Mouse (Mus musculus) lung, postnatal 25 days (tissue): Measurements from ENCODE around the gene Atxn7.
"Not testable (repeated sequence)": the region's sequence is repeated elsewhere in the genome, so short reads cannot be mapped to it uniquely, and the experiment has no call there.

ENCODE experiments used
- DNase-seq: peaks from one replicate; pipeline ENCODE4 v3.0.0; 2022; ENCODE audit warnings: low spot score

Atxn7 gene

GRCm38 (mm10) chr14:13988397-13988796 is 27.2 kb downstream of the Atxn7 start:
- DNase-seq = no peak

DNA sequence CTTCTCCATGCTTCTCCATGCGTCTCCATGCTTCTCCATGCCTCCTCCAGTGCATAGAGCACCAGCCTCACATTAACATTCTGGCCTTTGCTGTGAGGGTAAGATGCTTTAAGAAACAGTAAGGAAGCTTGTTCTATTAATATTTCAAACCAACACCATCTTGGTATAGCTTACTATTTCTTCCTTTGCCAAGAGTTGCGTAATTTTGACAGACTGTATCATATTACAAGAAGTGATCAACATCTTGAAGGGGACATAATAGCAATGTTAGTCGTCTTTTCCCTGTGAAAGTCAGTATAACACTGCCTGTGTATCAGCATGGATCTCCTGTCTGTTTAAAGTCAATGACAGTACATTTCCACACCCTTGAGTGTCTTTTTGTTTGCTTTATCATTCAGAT is 29.5 kb downstream of the Atxn7 start:
- DNase-seq = no peak

DNA sequence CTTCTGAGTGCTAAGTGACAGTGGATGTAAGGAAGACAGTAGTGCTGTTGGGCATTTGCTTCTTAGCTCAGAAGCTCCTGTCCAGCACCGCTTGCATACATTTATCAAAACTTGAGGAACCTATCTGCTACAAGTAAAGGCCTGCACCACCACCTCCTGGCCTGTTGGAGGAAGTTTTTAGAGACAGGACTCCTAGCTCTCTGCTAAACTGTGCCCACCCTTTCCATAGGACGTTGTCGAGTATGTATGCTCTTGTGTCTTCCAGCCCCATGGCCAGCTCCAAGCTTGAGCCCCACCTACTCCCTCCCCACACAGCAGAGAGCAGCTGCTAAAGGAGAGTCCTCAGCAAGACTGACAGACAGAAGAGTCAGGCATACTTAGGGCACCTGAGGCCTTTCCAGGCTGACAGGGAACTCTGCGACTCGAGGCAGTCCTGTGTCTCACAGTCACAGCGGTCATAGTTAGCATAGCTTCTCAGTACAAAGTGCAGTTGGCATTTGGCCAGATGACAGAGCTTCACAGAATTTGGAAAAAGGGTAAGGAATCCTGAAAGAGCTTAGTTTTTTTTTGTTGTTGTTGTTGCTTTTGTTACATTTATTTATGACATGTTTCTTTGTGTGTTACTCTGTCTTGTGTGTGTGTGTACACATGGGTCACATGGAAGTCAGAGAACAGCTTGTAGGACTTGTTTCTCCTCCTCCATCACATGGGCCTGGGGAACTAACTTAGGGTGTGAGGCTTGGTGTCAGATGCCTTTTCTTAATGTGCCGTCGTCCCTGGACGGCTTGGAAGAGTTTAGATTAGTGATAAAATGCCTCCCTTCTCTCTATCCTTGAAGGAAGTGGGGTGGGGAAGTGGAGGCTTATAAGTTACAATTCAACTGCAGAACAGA is 34.2 kb downstream of the Atxn7 start:
- DNase-seq = no peak

DNA sequence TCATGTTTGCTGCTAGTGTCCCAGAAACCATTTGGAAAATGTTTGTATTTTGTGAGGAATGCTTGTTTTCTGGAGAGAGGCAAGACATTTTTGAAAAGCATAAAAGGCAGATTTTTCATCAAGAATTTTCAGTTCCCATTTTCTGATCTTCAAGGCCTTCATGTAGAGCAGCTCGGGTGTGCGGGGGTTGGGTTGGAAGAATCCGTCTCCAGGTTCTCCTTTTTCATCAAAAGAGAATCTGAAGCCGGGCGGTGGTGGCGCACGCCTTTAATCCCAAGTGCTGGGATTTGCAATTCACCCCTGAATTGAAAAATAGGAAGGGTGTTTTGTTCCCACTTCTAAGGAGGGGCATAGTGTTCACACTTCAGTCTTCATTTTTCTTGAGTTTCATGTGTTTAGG is 41.5 kb downstream of the Atxn7 start:
- no peak for DNase-seq

GRCm38 (mm10) chr14:14009712-14010111 is 48.5 kb downstream of the Atxn7 start:
- no peak for DNase-seq

GRCm38 (mm10) chr14:14012383-14013251 is 51.4 kb downstream of the Atxn7 start:
- DNase-seq = peak; percentile 91

DNA sequence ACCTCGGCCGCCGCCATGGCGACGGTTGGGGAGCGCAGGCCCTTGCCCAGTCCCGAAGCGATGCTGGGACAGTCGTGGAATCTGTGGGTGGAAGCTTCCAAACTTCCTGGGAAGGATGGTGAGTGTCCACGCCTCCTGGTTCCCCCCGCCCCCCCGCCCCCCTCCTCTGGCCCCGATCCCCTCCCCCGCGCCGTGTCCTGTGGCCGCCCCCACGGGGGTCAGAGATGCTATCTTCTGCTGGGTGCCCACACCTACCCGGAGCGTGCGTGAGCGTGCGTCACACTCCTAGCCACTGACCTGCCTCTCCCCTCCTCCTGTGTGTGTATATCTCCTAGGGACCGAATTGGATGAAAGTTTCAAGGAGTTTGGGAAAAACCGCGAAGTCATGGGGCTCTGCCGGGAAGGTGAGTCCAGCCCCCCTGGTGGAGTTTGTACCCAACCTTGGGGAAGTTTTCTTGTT is 52.0 kb downstream of the Atxn7 start:
- peak; percentile 33 for DNase-seq

GRCm38 (mm10) chr14:14014636-14015375 is 53.6 kb downstream of the Atxn7 start:
- peak; percentile 65 for DNase-seq

- peak; percentile 34 for DNase-seq
Observed at GRCm38 (mm10) chr14:14019155-14019894, 58.1 kb downstream of the Atxn7 start.

DNA sequence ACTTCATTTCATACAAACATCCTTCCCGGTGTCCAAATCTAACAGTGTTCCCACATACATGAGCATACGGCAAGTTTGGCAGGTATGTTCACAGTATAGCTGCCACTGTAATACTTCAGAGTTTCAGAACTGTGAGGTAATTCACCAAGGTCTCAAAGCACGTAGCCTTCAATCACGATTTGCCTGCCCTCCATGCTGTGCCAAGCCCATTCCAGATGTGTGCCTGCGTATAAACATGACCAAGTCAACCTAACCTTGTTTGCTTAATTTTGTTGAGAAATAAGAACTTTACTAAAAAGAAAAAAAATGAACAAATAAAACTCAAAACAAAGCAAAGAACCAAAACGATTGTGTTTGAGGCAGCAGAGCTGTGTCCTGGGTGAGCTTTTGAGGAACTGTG is 60.0 kb downstream of the Atxn7 start:
- no peak for DNase-seq

DNA sequence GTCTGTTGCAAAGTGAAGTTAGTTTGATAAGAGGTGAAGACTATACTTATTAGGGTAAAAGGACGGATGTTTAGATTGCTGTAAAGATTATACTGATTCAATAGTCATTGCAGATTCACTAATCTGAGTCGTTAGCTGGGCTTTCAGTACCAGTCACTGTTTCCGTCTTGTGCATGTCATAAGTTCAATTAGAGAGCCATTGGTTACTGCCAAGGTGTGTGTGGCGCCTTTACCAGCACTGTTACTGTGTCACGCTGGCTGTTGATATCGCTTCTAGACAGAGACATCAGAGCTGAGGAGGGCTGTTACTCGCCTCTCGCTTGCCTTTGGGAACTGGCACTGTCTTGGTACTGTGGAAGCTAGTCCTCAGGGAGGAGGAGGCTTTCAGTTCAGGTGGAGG is 64.6 kb downstream of the Atxn7 start:
- no peak for DNase-seq

DNA sequence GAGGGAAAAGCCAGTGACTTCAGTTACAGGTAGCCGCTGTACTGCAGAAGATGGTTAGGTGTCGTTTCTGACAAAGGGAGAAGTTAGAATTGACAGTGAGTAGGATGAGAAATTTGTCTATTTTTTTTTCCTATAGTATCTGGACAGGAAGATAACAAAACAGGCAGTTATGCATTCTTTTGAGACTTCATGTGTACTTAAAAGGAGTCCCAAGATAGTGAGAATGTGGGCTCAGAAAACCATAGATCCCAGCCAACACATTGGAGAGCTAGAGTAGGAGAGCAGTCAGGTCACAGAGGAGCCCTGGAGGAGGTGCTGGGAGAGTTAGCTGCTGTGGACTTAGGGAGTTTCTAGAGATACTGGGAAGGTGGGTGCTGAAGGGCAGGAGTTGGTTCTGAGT is 69.4 kb downstream of the Atxn7 start:
- no peak for DNase-seq

- DNase-seq = no peak
Observed at GRCm38 (mm10) chr14:14032842-14033241, 71.6 kb downstream of the Atxn7 start.

GRCm38 (mm10) chr14:14036352-14036751 is 75.1 kb downstream of the Atxn7 start:
- DNase-seq = no peak

GRCm38 (mm10) chr14:14038233-14038632 is 77.0 kb downstream of the Atxn7 start:
- no peak for DNase-seq

GRCm38 (mm10) chr14:14042336-14042735 is 81.1 kb downstream of the Atxn7 start:
- no peak for DNase-seq

- peak; percentile 36 for DNase-seq
Observed at GRCm38 (mm10) chr14:14054386-14054785, 93.1 kb downstream of the Atxn7 start.

DNA sequence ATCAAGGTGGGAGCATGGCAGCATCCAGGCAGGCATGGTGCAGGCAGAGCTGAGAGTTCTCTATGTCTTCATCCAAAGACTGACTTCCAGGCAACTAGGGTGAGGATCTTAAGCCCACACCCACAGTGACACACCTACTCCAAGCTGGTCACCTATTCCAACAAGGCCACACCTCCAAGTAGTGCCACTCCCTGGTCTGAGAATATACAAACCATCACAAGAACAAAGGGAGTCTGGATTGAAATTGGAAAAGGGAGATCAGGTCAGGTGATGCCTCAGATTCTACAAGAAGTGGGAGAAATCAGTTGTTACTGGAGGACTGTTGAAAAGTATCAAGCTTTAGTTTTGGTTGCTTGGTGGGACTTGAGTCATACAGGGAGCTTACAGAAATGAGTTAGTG is 98.4 kb downstream of the Atxn7 start:
- not testable (repeated sequence) for DNase-seq

GRCm38 (mm10) chr14:14062531-14063245 is 101.4 kb downstream of the Atxn7 start:
- no peak for DNase-seq

GRCm38 (mm10) chr14:14063382-14063781 is 102.1 kb downstream of the Atxn7 start:
- DNase-seq = no peak
